Mouse (Mus musculus) embryonic facial prominence, embryonic 13.5 days (tissue): Measurements from ENCODE around the gene Rilpl1. TPM values are rescaled to one million over a fixed set of nuclear protein-coding genes. Genes with fewer than 3 reads are reported as not detected.
"Not testable (repeated sequence)": the region's sequence is repeated elsewhere in the genome, so short reads cannot be mapped to it uniquely, and the experiment has no call there.

Source experiments
- ATAC-seq: fragments of 200-750 bp; cut with Nextera tagmentation; 2 replicates; pipeline ENCODE4 v1.8.0; 2017; ENCODE audit warnings: low read depth; ENCODE audit not compliant: insufficient number of reproducible peaks, insufficient read depth, low FRiP score, low TSS enrichment
- H3K27ac ChIP-seq: fragments of 300-500 bp; sonication (generic); 2 replicates; pipeline ENCODE4 v1.5.1; 2015; ENCODE audit warnings: moderate library complexity, mild to moderate bottlenecking, inconsistent platforms
- H3K27me3 ChIP-seq: fragments of 300-500 bp; sonication (generic); 2 replicates; pipeline ENCODE4 v1.6.1; 2015; ENCODE audit warnings: mild to moderate bottlenecking, inconsistent platforms
- H3K36me3 ChIP-seq: fragments of 300-500 bp; sonication (generic); 2 replicates; pipeline ENCODE4 v1.6.1; 2015; ENCODE audit warnings: mild to moderate bottlenecking, inconsistent platforms
- H3K4me1 ChIP-seq: fragments of 300-500 bp; sonication (generic); 2 replicates; pipeline ENCODE4 v1.6.1; 2015; ENCODE audit warnings: inconsistent platforms
- H3K4me2 ChIP-seq: fragments of 300-500 bp; sonication (generic); 2 replicates; pipeline ENCODE4 v1.6.1; 2015; ENCODE audit warnings: moderate library complexity, mild to moderate bottlenecking, inconsistent platforms
- H3K4me3 ChIP-seq: fragments of 300-500 bp; sonication (generic); 2 replicates; pipeline ENCODE4 v1.5.1; 2015; ENCODE audit warnings: mild to moderate bottlenecking, inconsistent platforms
- H3K9ac ChIP-seq: fragments of 300-500 bp; sonication (generic); 2 replicates; pipeline ENCODE4 v1.6.1; 2015; ENCODE audit warnings: mild to moderate bottlenecking, inconsistent platforms
- H3K9me3 ChIP-seq: fragments of 300-500 bp; sonication (generic); 2 replicates; pipeline ENCODE4 v1.6.1; 2016; ENCODE audit warnings: inconsistent platforms
- WGBS: fragments of 180-500 bp; shearing (Covaris S2); methylation state at CpG from one replicate; pipeline ENCODE4 v1.1.7; 2015; ENCODE audit warnings: mixed read lengths; 5-methylcytosine and 5-hydroxymethylcytosine counted together
- polyA plus RNA-seq: library from polyadenylated mRNA; unstranded; fragments of >200 nt; fragmentation: Nextera tagmentation; extraction: Ambion mirVana; gene quantifications from 2 replicates; pipeline ENCODE4 v1.2.1, GENCODE M21; 2015

The Rilpl1 gene
- polyA plus RNA-seq: 23.3 and 24.5 TPM in 2 replicates

GRCm38 (mm10) chr5:124530655-124531582, at the start of gene Rilpl1:
TSS of gene Rilpl1 (minus strand) at chr5:124531391.
- H3K9me3 ChIP-seq: no peaks in the 10 kb centered on the region
- H3K4me3 ChIP-seq: peak within 1 kb of the TSS; percentile 77
- peaks cover 40% of the 10 kb centered on the region for H3K4me1 ChIP-seq
- ATAC-seq: peak; percentile 89
- peak within 1 kb of the TSS; percentile 85 for H3K27ac ChIP-seq
- under 1% methylated on average over 86 of the region's 96 CpGs for WGBS
- peak within 1 kb of the TSS; percentile 84 for H3K9ac ChIP-seq
- H3K36me3 ChIP-seq: peaks cover 11% of the 10 kb centered on the region
- H3K4me2 ChIP-seq: peak within 1 kb of the TSS; percentile 89
- no peaks in the 10 kb centered on the region for H3K27me3 ChIP-seq

DNA sequence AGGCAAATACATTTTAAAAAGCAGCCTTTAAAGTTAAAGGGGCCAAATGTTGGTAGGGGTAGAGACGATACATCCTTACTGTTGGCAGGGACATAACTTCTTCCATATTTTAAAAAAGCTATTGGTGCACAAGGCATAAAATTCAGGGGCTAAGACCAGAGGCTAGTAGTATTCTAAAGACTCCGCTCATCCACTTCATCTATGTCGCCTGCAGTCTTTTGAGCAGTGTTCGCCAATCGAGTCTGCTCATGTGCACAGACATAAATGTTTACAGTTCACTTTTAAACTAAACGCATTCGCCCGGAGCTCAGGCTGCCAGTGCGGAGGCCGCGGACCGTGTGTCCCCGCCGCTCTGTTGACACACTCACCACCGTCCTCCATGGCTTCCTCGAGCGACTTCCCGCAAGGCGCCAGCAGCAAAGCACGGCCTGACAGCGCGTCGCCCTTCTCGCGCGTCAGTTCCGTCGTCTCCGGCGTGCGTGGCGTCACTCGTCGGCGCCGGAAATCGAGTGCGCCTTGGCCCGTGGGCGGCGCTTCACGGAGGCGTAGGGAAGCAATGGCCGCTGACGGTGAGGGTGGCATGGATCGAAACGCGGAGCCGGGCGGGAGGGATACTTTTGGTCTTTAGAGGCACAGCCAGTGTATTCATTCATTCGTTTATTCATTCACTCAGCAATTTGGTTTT, 47.6 kb upstream of the Rilpl1 start, which contains the start of the genes Eif2b1 and Gtf2h3:
Eif2b1 (minus strand) TSS at position 499 of the 685 bp plus-strand sequence.
Gtf2h3 (plus strand) TSS at position 508 of the 685 bp plus-strand sequence.
- Histone ChIP-seq H3K36me3 (peaks cover 46% of the 10 kb centered on the region), H3K27ac (peak within 1 kb of the TSS; percentile 18; the same call in 1 of the 2 replicates)
- 1% methylated on average over 51 of the region's 51 CpGs for WGBS

DNA sequence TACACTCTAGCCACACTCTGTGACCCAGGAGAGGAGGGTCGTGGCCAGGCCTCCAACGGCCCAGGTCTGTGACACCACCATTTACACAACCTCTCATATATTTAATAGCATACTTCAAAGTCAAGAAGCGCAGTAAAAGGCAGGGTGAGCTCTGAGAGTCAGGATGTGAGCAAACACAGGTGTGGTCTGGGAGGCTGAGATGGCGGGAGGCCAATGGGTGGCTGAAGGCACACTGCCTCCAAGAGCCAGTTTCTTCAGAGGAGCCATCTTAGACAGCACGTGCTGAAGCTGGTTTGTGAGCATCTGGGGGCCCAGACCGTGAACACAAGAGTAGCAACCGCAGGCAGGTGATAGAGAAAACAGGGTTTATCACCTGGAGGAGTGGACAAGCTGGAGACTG, 44.3 kb upstream of the Rilpl1 start:
- Histone ChIP-seq H3K36me3 (peaks cover 68% of the 10 kb centered on the region), H3K27ac (no peak overlapping the region), H3K9me3 (no peaks in the 10 kb centered on the region), H3K4me3 (no peak overlapping the region), H3K9ac (no peak overlapping the region), H3K4me2 (no peak overlapping the region), H3K27me3 (no peaks in the 10 kb centered on the region), H3K4me1 (peaks cover 22% of the 10 kb centered on the region)
- ATAC-seq: no peak
- WGBS: 93% methylated on average over 7 of the region's 7 CpGs

More for the DNA sequence above, 47.6 kb upstream of the Rilpl1 start, which contains the start of the genes Eif2b1 and Gtf2h3:
- Histone ChIP-seq H3K9me3 (no peaks in the 10 kb centered on the region), H3K27me3 (no peaks in the 10 kb centered on the region), H3K9ac (peak within 1 kb of the TSS; percentile 80), H3K4me3 (peak within 1 kb of the TSS; percentile 72), H3K4me2 (peak within 1 kb of the TSS; percentile 94), H3K4me1 (peaks cover 25% of the 10 kb centered on the region)
- peak; percentile 65 for ATAC-seq

DNA sequence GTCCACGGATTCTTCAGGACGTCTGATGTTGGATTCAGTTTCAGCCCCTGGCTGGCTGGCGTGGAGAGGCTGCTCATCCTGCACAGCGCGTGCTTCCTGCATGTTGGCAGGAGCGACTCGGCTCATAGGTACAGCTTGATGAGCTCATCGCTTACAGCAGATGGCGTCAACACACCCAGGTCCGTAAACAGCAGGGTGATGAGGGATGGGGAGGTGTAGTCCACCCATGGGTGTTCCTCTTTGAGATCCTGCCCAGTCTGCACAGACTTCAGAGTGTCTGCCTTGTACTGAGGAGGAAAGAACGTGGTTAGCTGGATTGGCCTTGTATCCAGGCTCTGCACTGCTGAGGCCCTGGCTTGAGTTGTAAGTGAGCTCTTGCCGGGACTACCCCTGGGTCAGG, 39.9 kb upstream of the Rilpl1 start:
- Histone ChIP-seq H3K4me1 (no peaks in the 10 kb centered on the region), H3K9me3 (no peaks in the 10 kb centered on the region), H3K27me3 (no peaks in the 10 kb centered on the region), H3K27ac (no peak overlapping the region), H3K4me2 (no peak overlapping the region), H3K4me3 (no peak overlapping the region), H3K36me3 (peaks cover 99% of the 10 kb centered on the region), H3K9ac (no peak overlapping the region; the same call in 1 of the 2 replicates)
- ATAC-seq: no peak
- whole genome bisulfite sequencing: 85% methylated on average over 12 of the region's 12 CpGs

GRCm38 (mm10) chr5:124555145-124555544, 24.0 kb upstream of the Rilpl1 start:
- 76% methylated on average over 1 of the region's 1 CpGs for WGBS
- Histone ChIP-seq H3K4me1 (peaks cover 14% of the 10 kb centered on the region), H3K4me3 (no peak overlapping the region), H3K36me3 (peaks cover 60% of the 10 kb centered on the region), H3K4me2 (no peak overlapping the region), H3K9ac (no peak overlapping the region), H3K9me3 (no peaks in the 10 kb centered on the region), H3K27me3 (no peaks in the 10 kb centered on the region), H3K27ac (no peak overlapping the region)
- no peak for ATAC-seq

GRCm38 (mm10) chr5:124553607-124554006, 22.4 kb upstream of the Rilpl1 start:
- peak overlapping the region; percentile 90 for H3K4me3 ChIP-seq

DNA sequence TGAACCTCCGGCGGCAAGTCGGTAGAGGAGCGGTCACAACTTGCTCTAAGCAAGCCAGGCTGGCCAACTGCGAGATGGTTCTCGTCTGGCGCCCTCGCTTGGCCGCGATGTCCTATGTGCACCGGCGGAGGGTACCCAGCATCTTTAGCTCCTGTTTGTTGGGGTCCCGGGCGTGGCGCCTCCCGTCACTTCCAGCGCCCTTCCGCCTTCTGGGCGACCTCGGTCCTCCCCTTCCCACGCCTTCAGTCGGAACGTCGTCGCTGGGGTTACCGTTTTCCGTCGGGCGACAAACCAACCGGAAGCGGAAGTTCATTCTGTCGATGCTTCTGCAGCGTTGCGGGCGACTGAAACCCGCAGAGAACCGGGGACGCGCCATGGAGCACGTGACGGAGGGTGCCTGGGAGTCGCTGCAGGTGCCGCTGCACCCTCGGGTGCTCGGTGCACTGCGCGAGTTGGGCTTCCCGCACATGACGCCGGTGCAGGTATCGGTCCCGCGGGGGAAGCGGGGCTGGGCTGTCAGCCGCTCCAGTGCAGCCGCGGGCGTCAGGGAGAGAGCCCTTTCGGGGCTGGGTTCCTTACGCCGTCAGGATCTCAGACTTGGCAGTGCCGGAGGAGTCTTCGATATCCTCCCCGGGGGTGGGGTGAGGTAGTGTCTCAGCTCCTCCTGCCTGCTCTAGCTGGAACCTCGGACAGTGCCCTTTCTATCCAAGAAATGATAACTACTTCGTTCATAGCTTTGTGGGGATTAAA, 21.5 kb upstream of the Rilpl1 start, which contains the start of gene Ddx55:
Ddx55 (plus strand) TSS at position 307 of the 750 bp plus-strand sequence.
- WGBS: under 1% methylated on average over 66 of the region's 66 CpGs
- H3K4me2 ChIP-seq: peak within 1 kb of the TSS; percentile 78
- H3K4me1 ChIP-seq: peaks cover 14% of the 10 kb centered on the region
- H3K27ac ChIP-seq: peak within 1 kb of the TSS; percentile 85
- peaks cover 47% of the 10 kb centered on the region for H3K36me3 ChIP-seq
- H3K9me3 ChIP-seq: no peaks in the 10 kb centered on the region
- peak within 1 kb of the TSS; percentile 80 for H3K9ac ChIP-seq
- peak within 1 kb of the TSS; percentile 90 for H3K4me3 ChIP-seq
- H3K27me3 ChIP-seq: no peaks in the 10 kb centered on the region
- peak; percentile 83 for ATAC-seq

More at GRCm38 (mm10) chr5:124553607-124554006, 22.4 kb upstream of the Rilpl1 start:
- WGBS: 48% methylated on average over 6 of the region's 6 CpGs
- Histone ChIP-seq H3K27ac (no peak overlapping the region), H3K4me1 (peaks cover 14% of the 10 kb centered on the region), H3K9me3 (no peaks in the 10 kb centered on the region), H3K27me3 (no peaks in the 10 kb centered on the region), H3K9ac (peak overlapping the region; percentile 80; the same call in 1 of the 2 replicates), H3K36me3 (peaks cover 47% of the 10 kb centered on the region), H3K4me2 (peak overlapping the region; percentile 78)
- ATAC-seq: no peak

DNA sequence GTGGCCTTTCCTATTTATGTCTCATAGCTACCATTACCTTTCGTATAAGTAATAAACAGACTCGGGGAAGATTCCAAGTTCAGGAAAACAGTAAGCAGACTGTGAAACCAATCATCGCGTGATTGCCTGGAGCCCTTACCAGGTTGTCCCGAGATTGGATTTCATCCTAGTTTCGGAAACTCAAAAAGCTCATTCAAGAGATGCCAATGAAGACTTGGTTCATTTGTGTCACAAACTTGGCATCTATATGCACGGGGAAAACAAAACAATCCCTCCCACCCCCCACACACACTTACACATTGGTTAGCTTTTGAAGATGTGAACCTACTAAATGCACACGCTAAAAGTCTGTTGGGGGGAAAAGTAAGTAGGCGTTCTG, 20.9 kb upstream of the Rilpl1 start:
- H3K4me3 ChIP-seq: peak overlapping the region; percentile 90
- 6% methylated on average over 9 of the region's 9 CpGs for WGBS
- no peaks in the 10 kb centered on the region for H3K9me3 ChIP-seq
- H3K9ac ChIP-seq: peak overlapping the region; percentile 80
- no peaks in the 10 kb centered on the region for H3K27me3 ChIP-seq
- peaks cover 14% of the 10 kb centered on the region for H3K4me1 ChIP-seq
- H3K4me2 ChIP-seq: peak overlapping the region; percentile 78
- H3K27ac ChIP-seq: peak overlapping the region; percentile 85; the same call in 1 of the 2 replicates
- ATAC-seq: no peak
- peaks cover 49% of the 10 kb centered on the region for H3K36me3 ChIP-seq

DNA sequence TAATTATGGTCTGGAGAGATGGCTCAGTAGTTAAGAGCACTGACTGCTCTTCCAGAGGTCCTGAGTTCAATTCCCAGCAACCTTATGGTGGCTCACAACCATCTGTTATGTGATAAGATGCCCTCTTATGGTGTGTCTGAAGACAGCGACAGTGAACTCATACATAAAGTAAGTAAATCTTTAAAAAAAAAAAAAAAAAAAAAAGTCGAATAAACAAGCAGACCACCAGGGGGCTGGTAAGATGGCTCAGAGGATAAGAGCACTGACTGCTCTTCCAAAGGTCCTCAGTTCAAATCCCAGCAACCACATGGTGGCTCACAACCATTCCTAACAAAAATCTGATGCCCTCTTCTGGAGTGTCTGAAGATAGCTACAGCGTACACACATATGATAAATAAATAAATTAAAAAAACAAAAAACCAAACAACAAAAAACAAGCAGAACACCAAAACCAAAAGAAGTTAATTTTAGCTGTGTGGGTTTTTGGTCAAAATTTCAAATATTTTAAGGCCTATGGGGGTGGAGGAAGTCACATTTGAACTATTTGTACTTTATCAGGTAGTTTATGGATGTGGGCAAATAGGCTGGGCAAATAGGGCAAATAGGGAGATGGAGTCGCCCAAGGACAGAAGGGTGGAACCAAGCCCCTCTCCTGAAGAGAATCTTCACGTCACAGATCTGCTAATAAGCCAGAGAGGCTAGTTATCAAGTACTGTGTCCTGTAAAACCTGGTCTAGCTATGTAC, 20.3 kb upstream of the Rilpl1 start:
- peak overlapping the region; percentile 78 for H3K4me2 ChIP-seq
- peak overlapping the region; percentile 85; the same call in 1 of the 2 replicates for H3K27ac ChIP-seq
- H3K4me1 ChIP-seq: peaks cover 14% of the 10 kb centered on the region
- peaks cover 48% of the 10 kb centered on the region for H3K36me3 ChIP-seq
- not testable (repeated sequence) for H3K27me3 ChIP-seq, ATAC-seq, H3K9me3 ChIP-seq
- 30% methylated on average over 5 of the region's 5 CpGs for WGBS
- peak overlapping the region; percentile 80 for H3K9ac ChIP-seq
- peak overlapping the region; percentile 90 for H3K4me3 ChIP-seq

GRCm38 (mm10) chr5:124550737-124551136, 19.5 kb upstream of the Rilpl1 start:
- not testable (repeated sequence) for H3K9ac ChIP-seq, H3K27ac ChIP-seq, H3K4me2 ChIP-seq, H3K9me3 ChIP-seq, H3K27me3 ChIP-seq, H3K4me3 ChIP-seq, ATAC-seq
- 84% methylated on average over 4 of the region's 4 CpGs for WGBS
- Histone ChIP-seq H3K36me3 (peaks cover 50% of the 10 kb centered on the region), H3K4me1 (peaks cover 14% of the 10 kb centered on the region)
